Mouse (Mus musculus): Measurements from ENCODE around the gene Prickle1. TPM values are rescaled to one million over a fixed set of nuclear protein-coding genes. Genes with fewer than 3 reads are reported as not detected.

Prickle1 gene
- polyA plus RNA-seq, 1 experiment from 2014 or later: 20.7 TPM

- Histone ChIP-seq H3K4me2 (ENCODE audit: low read length) (no peak overlapping the region), H3K27me3 (replicated peaks; ENCODE audit: control insufficient read depth, insufficient read depth, low read length) (no peaks in the 10 kb centered on the region), H3K27ac (ENCODE audit: low read length) (no peak overlapping the region), H3K36me3 (ENCODE audit: control insufficient read depth, insufficient read depth) (no peaks in the 10 kb centered on the region), H3K9ac (replicated peaks; ENCODE audit: low read depth, low read length) (no peak overlapping the region), H3K4me3 (replicated peaks; ENCODE audit: low read length) (no peak overlapping the region), H3K4me1 (replicated peaks; ENCODE audit: control insufficient read depth, insufficient read depth, low read length) (no peaks in the 10 kb centered on the region; the same call in 1 of the 2 replicates), H3K9me3 (ENCODE audit: control insufficient read depth, low read length) (no peaks in the 10 kb centered on the region)
- 76% methylated on average over 21 of the region's 21 CpGs for WGBS
- no peak for ATAC-seq
These were observed 57.0 kb downstream of the Prickle1 start for GRCm38 (mm10) chr15:93538551-93539205.

GRCm38 (mm10) chr15:93537745-93538144 is 57.9 kb downstream of the Prickle1 start:
- no peaks in the 10 kb centered on the region for H3K27me3 ChIP-seq (replicated peaks; ENCODE audit: control insufficient read depth, insufficient read depth, low read length)
- no peaks in the 10 kb centered on the region for H3K9me3 ChIP-seq (ENCODE audit: control insufficient read depth, low read length)
- no peak overlapping the region for H3K4me2 ChIP-seq (ENCODE audit: low read length)
- H3K9ac ChIP-seq (replicated peaks; ENCODE audit: low read depth, low read length): no peak overlapping the region
- H3K36me3 ChIP-seq (ENCODE audit: control insufficient read depth, insufficient read depth): no peaks in the 10 kb centered on the region
- H3K4me3 ChIP-seq (replicated peaks; ENCODE audit: low read length): no peak overlapping the region
- no peaks in the 10 kb centered on the region; the same call in 1 of the 2 replicates for H3K4me1 ChIP-seq (replicated peaks; ENCODE audit: control insufficient read depth, insufficient read depth, low read length)
- H3K27ac ChIP-seq (ENCODE audit: low read length): no peak overlapping the region
- no peak; the same call in 1 of the 2 replicates for ATAC-seq
- 78% methylated on average over 7 of the region's 7 CpGs for WGBS

- Histone ChIP-seq H3K27ac (ENCODE audit: low read length) (no peak overlapping the region), H3K4me3 (replicated peaks; ENCODE audit: low read length) (no peak overlapping the region), H3K4me2 (ENCODE audit: low read length) (no peak overlapping the region), H3K9ac (replicated peaks; ENCODE audit: low read depth, low read length) (no peak overlapping the region), H3K27me3 (replicated peaks; ENCODE audit: control insufficient read depth, insufficient read depth, low read length) (no peaks in the 10 kb centered on the region), H3K9me3 (ENCODE audit: control insufficient read depth, low read length) (no peaks in the 10 kb centered on the region), H3K36me3 (ENCODE audit: control insufficient read depth, insufficient read depth) (no peaks in the 10 kb centered on the region), H3K4me1 (replicated peaks; ENCODE audit: control insufficient read depth, insufficient read depth, low read length) (no peaks in the 10 kb centered on the region; the same call in 1 of the 2 replicates)
- ATAC-seq: peak; percentile 64; the same call in 1 of the 2 replicates
- WGBS: 50% methylated on average over 4 of the region's 4 CpGs
These were observed 59.5 kb downstream of the Prickle1 start for GRCm38 (mm10) chr15:93536191-93536590.

GRCm38 (mm10) chr15:93530703-93531032 is 65.0 kb downstream of the Prickle1 start:
- Histone ChIP-seq H3K36me3 (ENCODE audit: control insufficient read depth, insufficient read depth) (no peaks in the 10 kb centered on the region), H3K4me1 (replicated peaks; ENCODE audit: control insufficient read depth, insufficient read depth, low read length) (peaks cover 4% of the 10 kb centered on the region), H3K9ac (replicated peaks; ENCODE audit: low read depth, low read length) (no peak overlapping the region), H3K27me3 (replicated peaks; ENCODE audit: control insufficient read depth, insufficient read depth, low read length) (no peaks in the 10 kb centered on the region), H3K9me3 (ENCODE audit: control insufficient read depth, low read length) (no peaks in the 10 kb centered on the region), H3K4me2 (ENCODE audit: low read length) (no peak overlapping the region), H3K27ac (ENCODE audit: low read length) (no peak overlapping the region), H3K4me3 (replicated peaks; ENCODE audit: low read length) (no peak overlapping the region)
- 77% methylated on average over 3 of the region's 3 CpGs for WGBS
- ATAC-seq: no peak

GRCm38 (mm10) chr15:93529831-93530702 is 65.6 kb downstream of the Prickle1 start:
- 58% methylated on average over 12 of the region's 12 CpGs for WGBS

GRCm38 (mm10) chr15:93525305-93525917 is 70.3 kb downstream of the Prickle1 start:
- no peaks in the 10 kb centered on the region for H3K9me3 ChIP-seq (ENCODE audit: control insufficient read depth, low read length)
- H3K27me3 ChIP-seq (replicated peaks; ENCODE audit: control insufficient read depth, insufficient read depth, low read length): no peaks in the 10 kb centered on the region
- 85% methylated on average over 5 of the region's 5 CpGs for WGBS
- no peaks in the 10 kb centered on the region for H3K36me3 ChIP-seq (ENCODE audit: control insufficient read depth, insufficient read depth)
- H3K27ac ChIP-seq (ENCODE audit: low read length): no peak overlapping the region
- H3K4me3 ChIP-seq (replicated peaks; ENCODE audit: low read length): no peak overlapping the region
- no peak overlapping the region for H3K9ac ChIP-seq (replicated peaks; ENCODE audit: low read depth, low read length)
- peaks cover 2% of the 10 kb centered on the region for H3K4me1 ChIP-seq (replicated peaks; ENCODE audit: control insufficient read depth, insufficient read depth, low read length)
- no peak overlapping the region for H3K4me2 ChIP-seq (ENCODE audit: low read length)
- ATAC-seq: no peak

More at GRCm38 (mm10) chr15:93529831-93530702, 65.6 kb downstream of the Prickle1 start:
- no peak overlapping the region for H3K9ac ChIP-seq (replicated peaks; ENCODE audit: low read depth, low read length)
- no peaks in the 10 kb centered on the region for H3K36me3 ChIP-seq (ENCODE audit: control insufficient read depth, insufficient read depth)
- H3K4me2 ChIP-seq (ENCODE audit: low read length): no peak overlapping the region
- peaks cover 4% of the 10 kb centered on the region for H3K4me1 ChIP-seq (replicated peaks; ENCODE audit: control insufficient read depth, insufficient read depth, low read length)
- H3K27me3 ChIP-seq (replicated peaks; ENCODE audit: control insufficient read depth, insufficient read depth, low read length): no peaks in the 10 kb centered on the region
- no peaks in the 10 kb centered on the region for H3K9me3 ChIP-seq (ENCODE audit: control insufficient read depth, low read length)
- ATAC-seq: no peak
- H3K4me3 ChIP-seq (replicated peaks; ENCODE audit: low read length): no peak overlapping the region
- H3K27ac ChIP-seq (ENCODE audit: low read length): no peak overlapping the region

GRCm38 (mm10) chr15:93521787-93522180 is 73.9 kb downstream of the Prickle1 start:
- ATAC-seq: no peak
- H3K27ac ChIP-seq (ENCODE audit: low read length): no peak overlapping the region
- H3K9me3 ChIP-seq (ENCODE audit: control insufficient read depth, low read length): no peaks in the 10 kb centered on the region
- WGBS: 42% methylated on average over 3 of the region's 3 CpGs
- no peaks in the 10 kb centered on the region for H3K36me3 ChIP-seq (ENCODE audit: control insufficient read depth, insufficient read depth)
- no peak overlapping the region for H3K9ac ChIP-seq (replicated peaks; ENCODE audit: low read depth, low read length)
- no peak overlapping the region for H3K4me3 ChIP-seq (replicated peaks; ENCODE audit: low read length)
- H3K27me3 ChIP-seq (replicated peaks; ENCODE audit: control insufficient read depth, insufficient read depth, low read length): no peaks in the 10 kb centered on the region; the same call in 1 of the 2 replicates
- no peak overlapping the region for H3K4me2 ChIP-seq (ENCODE audit: low read length)
- peaks cover 19% of the 10 kb centered on the region for H3K4me1 ChIP-seq (replicated peaks; ENCODE audit: control insufficient read depth, insufficient read depth, low read length)

- WGBS: 33% methylated on average over 11 of the region's 11 CpGs
- no peak overlapping the region for H3K4me3 ChIP-seq (replicated peaks; ENCODE audit: low read length)
- H3K27me3 ChIP-seq (replicated peaks; ENCODE audit: control insufficient read depth, insufficient read depth, low read length): no peaks in the 10 kb centered on the region; the same call in 1 of the 2 replicates
- ATAC-seq: no peak
- H3K4me1 ChIP-seq (replicated peaks; ENCODE audit: control insufficient read depth, insufficient read depth, low read length): peaks cover 19% of the 10 kb centered on the region
- no peaks in the 10 kb centered on the region for H3K36me3 ChIP-seq (ENCODE audit: control insufficient read depth, insufficient read depth)
- H3K27ac ChIP-seq (ENCODE audit: low read length): no peak overlapping the region
- no peak overlapping the region for H3K4me2 ChIP-seq (ENCODE audit: low read length)
- no peak overlapping the region for H3K9ac ChIP-seq (replicated peaks; ENCODE audit: low read depth, low read length)
- no peaks in the 10 kb centered on the region for H3K9me3 ChIP-seq (ENCODE audit: control insufficient read depth, low read length)
These were observed 74.5 kb downstream of the Prickle1 start for GRCm38 (mm10) chr15:93521088-93521786.
